Mouse (Mus musculus): ENCODE data around the gene Mip. TPM values are rescaled to one million over a fixed set of nuclear protein-coding genes. Genes with fewer than 3 reads are reported as not detected.
"Not testable (repeated sequence)": the region's sequence is repeated elsewhere in the genome, so short reads cannot be mapped to it uniquely, and the experiment has no call there.

Gene Mip
- polyA plus RNA-seq, 3 experiments from 2014 or later: not detected

DNA sequence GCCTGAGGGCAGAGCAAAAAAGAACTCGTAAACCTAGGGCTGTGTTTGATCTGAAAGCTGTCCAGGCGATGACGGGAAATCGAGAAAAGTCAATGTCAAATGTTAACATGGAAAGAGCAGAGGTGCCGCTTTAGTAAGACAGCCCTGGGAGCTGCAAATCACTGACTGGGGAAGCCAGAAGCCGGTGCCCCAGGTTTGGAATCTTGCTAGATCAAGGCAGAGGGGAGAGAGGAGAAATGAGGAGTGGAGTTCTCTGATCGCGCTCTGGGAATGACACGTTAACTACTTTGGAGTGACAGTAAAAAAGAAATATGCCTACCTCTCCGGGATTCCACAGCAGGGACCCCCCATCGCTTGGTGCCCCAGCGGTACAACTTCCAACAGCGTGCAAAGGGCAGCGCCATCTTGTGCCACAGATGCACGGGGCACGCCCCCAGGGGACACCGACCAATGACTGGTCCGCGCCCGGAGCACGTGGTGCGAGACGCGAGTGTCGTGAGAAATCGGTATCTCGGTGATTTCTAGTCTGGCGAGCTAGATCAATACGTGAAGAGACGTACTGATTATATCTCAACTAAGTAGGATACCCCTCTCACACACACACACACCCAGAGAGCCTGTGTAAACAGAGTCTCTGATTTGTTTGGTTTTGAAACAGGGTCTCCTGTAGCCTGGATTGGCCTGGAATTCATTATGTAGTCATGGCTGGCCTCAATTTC, 14.1 kb upstream of the Mip start, which contains the start of gene Spryd4:
TSS of gene Spryd4 (minus strand) at position 418 of the 719 bp plus-strand sequence.
- peak; percentile 92 for ATAC-seq

DNA sequence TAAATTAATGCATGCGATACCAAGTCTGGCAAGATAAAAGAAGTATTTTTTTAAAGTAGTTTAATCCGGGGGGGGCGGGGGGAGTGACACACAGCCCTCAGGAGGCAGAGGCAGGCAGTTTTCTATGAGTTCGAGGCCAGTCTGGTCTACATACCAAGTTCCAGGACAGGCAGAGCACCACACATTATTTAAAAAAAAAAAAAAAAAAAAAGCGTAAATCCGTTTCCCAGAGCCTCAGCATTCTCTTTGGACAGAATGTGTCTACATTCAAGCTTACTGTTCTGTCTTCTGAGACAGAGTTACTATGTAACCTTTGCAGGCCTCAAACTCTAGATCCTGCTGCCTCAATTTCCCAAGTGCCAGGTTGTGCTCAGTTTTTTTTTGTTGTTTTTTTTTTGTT, 13.5 kb upstream of the Mip start:
- ATAC-seq: no peak

- peak; percentile 80 for ATAC-seq
These were observed 12.7 kb upstream of the Mip start for GRCm38 (mm10) chr10:128212871-128213323.

DNA sequence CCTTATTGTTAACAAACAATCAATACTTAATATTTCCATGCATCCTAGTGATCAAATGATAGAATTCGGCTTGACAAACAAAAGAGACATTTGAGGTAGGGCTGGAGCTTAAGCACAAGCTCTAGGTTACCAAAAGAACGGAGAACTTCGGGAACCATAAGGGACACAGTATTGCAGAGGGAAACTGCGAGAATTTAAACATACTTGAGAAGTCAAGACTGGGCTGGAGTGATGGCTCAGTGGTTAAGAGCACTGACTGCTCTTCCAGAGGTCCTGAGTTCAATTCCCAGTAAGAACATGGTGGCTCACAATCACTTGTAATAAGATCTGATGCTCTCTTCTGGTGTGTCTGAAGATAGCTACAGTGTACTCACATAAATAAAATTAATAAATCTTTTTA, 11.5 kb upstream of the Mip start:
- not testable (repeated sequence) for ATAC-seq

DNA sequence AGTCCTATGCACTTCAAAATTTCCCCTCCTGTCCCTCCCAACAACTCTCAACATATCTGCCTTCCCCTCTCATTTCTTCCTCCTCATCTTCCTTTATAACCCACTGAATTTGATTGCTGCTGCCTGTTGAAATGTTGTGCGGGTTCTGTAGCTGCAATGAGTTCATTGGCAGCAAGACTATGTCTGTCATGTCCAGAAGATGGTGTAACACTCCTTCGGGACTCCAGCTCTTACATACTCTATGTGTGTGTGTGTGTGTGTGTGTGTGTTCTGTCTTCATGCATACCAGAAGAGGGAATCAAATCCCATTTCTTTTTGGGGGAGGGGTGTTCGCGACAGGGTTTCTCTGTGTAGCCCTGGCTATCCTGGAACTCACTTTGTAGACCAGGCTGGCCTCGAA, 10.7 kb upstream of the Mip start:
- no peak for ATAC-seq

DNA sequence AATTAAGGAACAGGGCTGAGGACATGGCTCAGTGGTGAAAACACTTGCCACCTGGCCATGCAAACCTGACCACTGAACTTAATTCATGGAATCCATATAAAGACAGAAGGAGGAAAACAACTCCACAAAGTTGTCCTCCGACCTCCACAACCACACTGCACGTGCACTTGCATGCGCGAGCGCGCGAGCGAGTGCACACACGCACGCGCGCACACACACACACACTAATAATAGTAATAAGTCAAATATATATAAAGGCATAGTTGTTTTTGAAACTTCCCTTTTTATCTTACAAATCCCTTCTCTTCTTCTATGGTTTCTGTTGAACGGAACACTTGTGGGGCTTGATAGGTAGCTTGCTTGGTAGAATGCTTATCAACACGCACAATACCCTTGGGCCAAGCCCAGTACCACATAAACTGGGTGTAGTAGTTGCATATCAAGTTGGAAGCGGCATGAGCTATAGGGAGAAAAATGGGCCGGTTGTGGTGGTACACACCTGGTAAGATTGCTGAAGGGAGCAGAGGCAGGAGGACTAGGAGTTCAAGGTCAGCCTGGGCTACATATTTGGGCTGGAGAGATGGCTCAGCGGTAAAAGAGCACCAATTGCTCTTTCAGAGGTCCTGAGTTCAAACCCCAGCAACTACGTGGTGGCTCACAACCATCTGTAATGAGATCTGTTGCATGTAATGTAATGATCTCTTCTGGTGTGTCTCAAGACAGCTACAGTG, 7.1 kb upstream of the Mip start:
- ATAC-seq: no peak

DNA sequence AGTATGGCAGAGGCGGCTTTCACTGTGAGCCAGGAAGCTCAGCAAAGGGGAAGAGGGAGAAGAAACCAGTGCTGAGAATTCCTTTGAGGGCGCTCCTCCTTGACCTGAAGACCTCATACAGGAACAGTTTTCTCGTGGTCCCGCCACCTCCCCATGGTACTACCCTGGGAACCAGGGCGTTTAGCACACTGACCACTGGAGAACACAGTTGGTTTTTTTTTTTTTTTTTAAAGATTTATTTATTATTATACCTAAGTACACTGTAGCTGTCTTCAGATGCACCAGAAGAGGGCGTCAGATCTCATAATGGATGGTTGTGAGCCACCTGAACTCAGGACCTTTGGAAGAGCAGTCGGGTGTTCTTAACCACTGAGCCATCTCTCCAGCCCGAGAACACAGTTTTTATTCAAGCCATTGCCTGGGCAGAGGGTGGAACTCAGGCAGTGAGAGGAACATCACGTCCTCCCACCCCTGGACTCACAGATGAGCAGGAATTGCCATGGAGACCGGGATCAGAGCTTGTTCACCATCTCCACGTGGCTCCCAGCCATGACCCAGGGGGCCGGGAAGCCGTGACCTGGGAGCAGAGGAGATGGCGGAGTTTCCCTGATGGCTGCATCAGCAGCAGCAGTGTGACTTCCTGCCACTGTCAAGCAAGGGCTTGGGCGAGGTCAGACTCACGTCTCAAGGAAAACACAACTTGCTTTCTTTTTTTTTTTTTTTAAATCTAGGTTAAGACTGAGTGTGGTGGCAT, 3.9 kb upstream of the Mip start:
- peak; percentile 74 for ATAC-seq

DNA sequence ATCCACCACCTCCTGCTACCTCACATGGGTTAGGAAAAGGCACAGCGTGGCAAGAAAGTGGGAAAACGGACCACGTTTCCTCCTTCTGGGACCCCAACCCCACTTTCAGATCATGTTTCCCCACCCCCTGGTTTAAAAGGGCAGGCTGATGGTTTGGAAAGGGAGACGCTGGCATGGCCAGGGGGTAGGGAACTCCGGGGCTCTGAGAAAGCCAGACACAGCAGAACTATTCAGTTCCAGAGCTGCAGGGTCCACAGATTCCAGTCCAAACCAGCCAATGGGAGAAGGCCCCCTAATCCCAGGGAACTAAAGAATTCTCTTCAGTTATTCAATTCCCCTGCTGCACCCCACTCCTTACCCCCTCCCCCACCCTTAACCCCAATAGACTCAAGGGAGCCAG, 574 bp upstream of the Mip start:
- no peak for ATAC-seq

- ATAC-seq: no peak
These were observed 2.0 kb downstream of the Mip start for GRCm38 (mm10) chr10:128227592-128227991.

DNA sequence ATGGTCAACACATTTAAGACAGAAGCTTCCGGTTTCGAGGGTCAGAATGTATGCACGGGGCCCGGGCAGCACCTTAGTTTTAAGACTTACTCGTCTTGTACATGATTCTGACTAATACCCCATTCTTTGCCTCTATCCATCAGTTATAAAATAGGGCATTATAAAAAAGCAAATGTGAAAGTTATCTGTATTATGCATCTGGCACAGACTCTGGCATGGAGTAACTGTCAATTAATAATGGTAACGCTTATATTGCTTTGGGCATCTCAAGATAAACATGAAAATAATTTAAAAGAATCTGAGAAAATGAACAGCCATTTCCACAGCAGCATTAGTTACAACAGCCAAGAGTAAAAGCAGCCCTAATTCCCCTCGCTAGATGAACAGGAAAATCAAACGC, 2.4 kb downstream of the Mip start:
- ATAC-seq: no peak

DNA sequence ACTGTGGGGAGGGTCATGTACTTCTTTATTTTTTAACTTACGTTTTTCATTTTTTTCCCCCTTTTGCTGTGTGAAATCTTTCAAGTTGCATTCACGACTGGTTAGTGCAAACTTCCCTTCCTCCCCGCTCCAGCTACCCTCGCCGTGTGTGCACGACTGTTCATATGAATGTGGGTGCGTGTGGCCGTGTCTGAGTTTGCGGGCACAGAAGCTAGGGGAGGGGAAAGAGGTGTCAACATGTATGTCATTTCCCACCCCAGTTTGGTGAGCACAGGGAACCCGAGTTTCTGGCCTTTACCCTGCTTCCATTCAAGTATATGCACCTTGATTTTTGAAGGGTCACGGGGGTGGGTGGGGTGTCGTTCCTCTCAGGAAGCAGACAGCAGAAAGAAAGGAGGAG, 4.9 kb downstream of the Mip start:
- ATAC-seq: no peak

DNA sequence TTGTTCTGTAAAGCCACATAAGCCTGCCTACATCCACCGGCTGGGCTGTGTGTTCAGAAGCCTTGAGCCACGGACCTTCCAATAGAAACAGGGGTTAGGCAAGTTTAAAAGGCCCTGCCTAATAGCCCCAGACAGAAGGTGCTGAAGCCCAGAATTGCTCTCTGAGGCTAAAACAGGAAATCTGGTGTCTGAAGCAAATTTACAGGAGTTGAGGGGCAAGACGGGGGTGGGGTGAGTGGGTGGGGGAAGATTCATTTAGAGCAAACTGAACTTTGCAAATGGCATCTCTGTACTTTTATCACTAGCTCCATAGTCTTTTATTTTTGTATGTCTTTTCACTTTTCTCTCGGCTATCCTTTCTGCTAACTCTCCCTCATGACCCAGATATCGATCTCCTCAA, 5.5 kb downstream of the Mip start:
- ATAC-seq: no peak

DNA sequence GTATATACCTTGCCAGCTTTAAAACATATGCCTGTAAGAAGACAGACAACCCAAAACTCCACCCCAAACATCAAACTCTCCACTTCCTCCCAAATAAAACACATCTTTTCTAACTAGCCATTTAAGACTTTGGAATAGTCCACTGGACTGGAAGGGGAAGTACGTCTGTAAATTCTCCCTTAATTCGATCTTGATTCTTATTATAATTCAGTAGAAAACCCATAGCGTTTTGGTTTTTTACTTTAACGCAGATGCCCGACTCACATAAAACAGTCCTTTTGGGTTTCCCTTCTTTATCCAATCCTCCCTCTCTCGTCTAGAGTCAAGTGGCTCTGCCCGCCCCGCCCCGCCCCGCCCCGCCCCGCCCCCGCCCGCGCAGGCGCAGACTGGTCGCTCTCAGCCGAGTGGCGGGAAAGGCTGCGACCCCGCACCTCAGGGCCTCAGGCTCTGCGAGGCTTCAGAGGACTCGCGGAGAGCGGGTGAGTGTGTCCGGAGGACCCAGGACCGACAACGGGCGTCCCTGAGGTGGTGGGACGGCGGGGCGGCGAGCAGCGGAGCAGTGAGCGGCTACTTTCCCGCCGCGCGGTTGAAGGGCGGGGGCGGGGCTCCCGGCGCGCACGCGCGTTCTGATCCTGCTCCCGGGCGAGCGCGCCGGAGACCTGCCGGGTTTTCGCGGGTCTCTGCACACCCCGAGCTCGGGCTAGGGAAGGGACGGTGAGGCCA, 6.2 kb downstream of the Mip start, which contains the start of gene Timeless:
TSS of gene Timeless (plus strand) at position 369 of the 723 bp plus-strand sequence.
- peak; percentile 75 for ATAC-seq

DNA sequence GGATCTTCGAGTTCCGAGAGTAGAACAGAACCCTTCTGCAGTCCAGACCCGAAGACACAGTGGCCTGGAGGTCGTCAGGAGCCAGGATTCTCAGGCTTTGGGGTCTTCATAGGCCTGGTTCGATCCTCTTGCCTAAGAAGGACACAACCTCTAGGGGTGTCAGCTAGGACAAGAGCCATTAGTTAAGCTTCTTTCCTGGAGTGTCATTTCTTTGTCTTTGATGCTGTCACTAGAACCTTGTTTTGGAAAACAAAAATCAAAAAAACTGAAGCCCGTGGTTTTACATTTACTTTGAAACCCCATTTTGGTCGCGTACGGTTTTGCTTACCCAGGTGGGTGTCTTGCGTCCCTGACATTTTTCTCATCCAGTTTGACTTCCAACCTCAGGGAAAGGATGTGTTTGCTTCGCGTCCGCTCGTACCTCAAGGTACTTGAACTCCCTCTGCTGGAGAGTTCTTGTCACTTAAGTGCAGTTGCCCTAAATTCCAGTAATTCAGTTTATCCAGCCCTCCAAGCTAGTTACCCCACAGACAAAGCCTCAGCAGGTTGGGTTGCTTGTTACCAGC, 6.9 kb downstream of the Mip start:
- ATAC-seq: peak; percentile 39

DNA sequence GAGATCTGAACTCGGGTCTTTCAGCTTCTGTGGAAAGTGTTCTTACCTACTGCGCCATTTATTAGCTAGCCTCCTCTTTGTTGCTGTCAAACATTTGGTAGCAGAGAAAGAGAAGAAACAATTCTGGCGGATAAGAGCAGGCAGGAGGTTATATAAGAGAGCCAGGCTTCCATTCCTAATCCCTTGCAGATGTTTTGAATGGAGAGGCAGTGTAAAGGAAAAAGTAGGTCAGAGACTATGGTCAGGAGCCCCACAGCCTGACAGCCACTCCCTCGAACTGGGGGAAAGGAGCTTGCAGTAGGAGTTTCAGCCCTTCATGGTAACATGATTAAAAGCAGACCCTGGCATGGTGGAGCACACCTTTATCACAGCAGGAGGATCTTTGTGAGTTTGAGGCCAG, 10.7 kb downstream of the Mip start:
- no peak for ATAC-seq

DNA sequence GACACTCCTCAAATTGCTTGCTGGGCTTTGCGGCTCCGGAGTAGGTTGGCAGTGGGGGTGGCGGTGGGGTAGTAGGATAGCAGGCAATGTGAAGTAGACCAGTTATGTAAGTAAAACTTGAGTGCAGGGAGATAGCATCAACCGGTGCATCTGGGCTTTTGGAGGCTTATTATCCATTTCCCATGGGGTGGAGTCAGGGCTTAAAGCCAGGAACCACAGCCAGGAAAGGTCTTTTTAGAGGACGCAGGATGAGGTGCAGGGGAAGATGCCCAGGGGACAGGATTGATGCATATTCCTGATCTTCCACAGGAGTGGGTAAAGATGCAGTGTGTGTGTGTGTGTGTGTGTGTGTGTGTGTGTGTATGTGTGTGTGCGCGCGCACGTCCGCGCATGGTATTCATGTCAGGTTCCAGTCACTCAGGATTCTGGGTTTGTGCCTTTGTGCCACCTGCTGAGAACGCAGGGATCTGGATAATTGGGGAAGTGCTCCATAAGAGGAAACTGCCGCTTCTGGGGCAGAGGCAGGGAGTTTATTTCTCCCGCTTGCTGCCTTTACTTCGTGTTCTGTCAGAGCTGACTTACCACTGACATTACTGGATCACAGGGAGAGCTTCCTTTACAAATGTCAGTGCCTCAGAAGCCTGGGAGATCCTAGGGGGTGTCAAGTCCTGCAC, 12.3 kb downstream of the Mip start:
- no peak for ATAC-seq

DNA sequence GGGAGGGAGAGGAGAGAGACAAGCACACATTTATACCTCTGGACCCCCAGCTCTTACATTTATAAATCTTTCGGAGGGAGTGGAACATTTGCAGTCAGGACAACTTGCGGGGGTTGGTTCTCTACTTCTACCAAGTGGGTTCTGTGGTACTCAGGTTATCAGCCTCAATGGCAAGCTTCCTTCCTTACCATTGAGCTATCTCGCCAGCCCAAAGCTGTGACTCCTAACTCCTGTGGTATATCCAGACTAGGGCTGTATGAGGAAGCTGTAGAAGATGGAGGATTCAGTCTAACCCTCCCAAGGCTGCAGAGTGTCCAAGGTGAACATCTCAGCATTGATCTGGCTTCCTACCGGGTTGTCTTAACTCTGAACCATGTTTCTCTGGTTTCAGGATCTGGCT, 13.5 kb downstream of the Mip start:
- ATAC-seq: no peak

DNA sequence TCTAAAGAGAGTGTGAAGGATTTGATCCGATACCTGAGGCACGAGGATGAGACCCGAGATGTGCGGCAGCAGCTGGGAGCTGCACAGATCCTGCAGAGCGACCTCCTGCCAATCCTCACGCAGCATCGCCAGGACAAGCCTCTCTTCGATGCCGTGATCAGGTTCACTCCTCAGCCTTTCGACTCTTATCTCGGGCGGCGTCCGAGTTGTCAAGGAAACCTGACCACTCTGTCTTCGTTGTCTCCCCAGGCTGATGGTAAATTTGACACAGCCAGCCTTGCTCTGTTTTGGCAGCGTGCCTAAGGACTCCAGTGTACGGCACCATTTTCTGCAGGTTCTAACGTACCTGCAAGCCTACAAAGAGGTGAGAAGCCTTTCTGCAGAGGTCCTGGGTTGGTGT, 14.5 kb downstream of the Mip start:
- ATAC-seq: no peak

- no peak for ATAC-seq
These were observed 17.6 kb downstream of the Mip start for GRCm38 (mm10) chr10:128243252-128243651.

- no peak for ATAC-seq
These were observed 18.5 kb downstream of the Mip start for GRCm38 (mm10) chr10:128244121-128244520.

DNA sequence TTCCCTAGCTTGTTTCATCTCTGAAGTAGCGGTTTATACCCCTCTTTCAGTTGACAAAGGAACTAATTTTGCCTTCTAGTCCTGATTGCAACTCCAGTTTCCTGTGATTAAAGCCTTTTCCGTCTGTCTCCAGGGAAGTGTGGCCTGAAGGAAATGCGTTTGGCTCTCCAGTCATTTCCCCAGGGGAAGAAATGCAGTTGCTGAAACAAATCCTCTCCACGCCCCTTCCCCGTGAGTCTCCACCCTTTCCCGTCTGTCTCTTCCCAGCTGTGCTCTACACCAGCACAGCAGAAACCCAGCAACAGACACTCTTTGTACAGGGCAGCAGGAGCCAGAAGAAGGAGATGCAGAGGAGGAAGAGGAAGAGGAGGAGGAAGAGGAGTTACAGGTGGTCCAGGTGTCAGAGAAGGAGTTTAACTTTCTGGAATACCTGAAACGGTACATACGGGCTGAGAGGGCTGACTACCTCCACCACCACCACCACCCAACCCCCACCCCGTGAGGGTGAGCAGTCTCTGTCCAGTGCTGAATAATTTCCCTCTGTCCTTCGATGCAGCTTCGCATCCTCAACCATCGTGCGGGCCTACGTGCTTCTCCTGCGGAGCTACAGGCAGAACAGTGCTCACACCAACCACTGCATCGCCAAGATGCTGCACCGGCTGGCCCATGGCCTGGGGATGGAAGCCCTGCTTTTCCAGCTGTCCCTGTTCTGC, 21.5 kb downstream of the Mip start:
- no peak for ATAC-seq

All from inflammation-experienced regulatory T-cells, adult 6 months (primary cell).